Mouse (Mus musculus): ENCODE results near the gene Wfdc5. TPM values are rescaled to one million over a fixed set of nuclear protein-coding genes. Genes with fewer than 3 reads are reported as not detected.

Wfdc5 gene
- total RNA-seq, 2 experiments from 2014 or later, result not detected

GRCm38 (mm10) chr2:164174649-164175395 is 7.7 kb downstream of the Wfdc5 start:
- DNase-seq (ENCODE audit: low spot score in 2 of 2), result peak; percentile 29 to 43

- DNase-seq (ENCODE audit: low spot score in 2 of 2), result no peak
These were observed 9.1 kb downstream of the Wfdc5 start for GRCm38 (mm10) chr2:164173394-164173793.

GRCm38 (mm10) chr2:164170902-164171301 is 11.6 kb downstream of the Wfdc5 start, which contains the start of gene Kcns1:
Kcns1 (minus strand) TSS chr2:164171113.
- no peak for DNase-seq (ENCODE audit: low spot score in 2 of 2)

- DNase-seq (ENCODE audit: low spot score in 2 of 2), result no peak
These were observed 12.2 kb downstream of the Wfdc5 start for GRCm38 (mm10) chr2:164170326-164170725.

GRCm38 (mm10) chr2:164168571-164168946 is 14.0 kb downstream of the Wfdc5 start:
- peak in 1 of 2 experiments; percentile 45 for DNase-seq (ENCODE audit: low spot score in 2 of 2)

GRCm38 (mm10) chr2:164167752-164168570 is 14.6 kb downstream of the Wfdc5 start:
- peak; percentile 31 to 46 for DNase-seq (ENCODE audit: low spot score in 2 of 2)

GRCm38 (mm10) chr2:164164941-164165340 is 17.6 kb downstream of the Wfdc5 start:
- no peak for DNase-seq (ENCODE audit: low spot score in 2 of 2)

GRCm38 (mm10) chr2:164161515-164162055 is 21.0 kb downstream of the Wfdc5 start:
- no peak for DNase-seq (ENCODE audit: low spot score in 2 of 2)

GRCm38 (mm10) chr2:164158838-164159237 is 23.7 kb downstream of the Wfdc5 start:
- no peak for DNase-seq (ENCODE audit: low spot score in 2 of 2)

- DNase-seq (ENCODE audit: low spot score in 2 of 2), result no peak
These were observed 26.4 kb downstream of the Wfdc5 start for GRCm38 (mm10) chr2:164156158-164156557.

GRCm38 (mm10) chr2:164154007-164154406 is 28.5 kb downstream of the Wfdc5 start:
- DNase-seq (ENCODE audit: low spot score in 2 of 2), result no peak

GRCm38 (mm10) chr2:164152341-164152740 is 30.2 kb downstream of the Wfdc5 start:
- DNase-seq (ENCODE audit: low spot score in 2 of 2), result no peak

- DNase-seq (ENCODE audit: low spot score in 2 of 2), result no peak
These were observed 32.3 kb downstream of the Wfdc5 start for GRCm38 (mm10) chr2:164150086-164150760.

- DNase-seq (ENCODE audit: low spot score in 2 of 2), result no peak
These were observed 36.0 kb downstream of the Wfdc5 start for GRCm38 (mm10) chr2:164146556-164146955.

- DNase-seq (ENCODE audit: low spot score in 2 of 2), result no peak
These were observed 38.0 kb downstream of the Wfdc5 start for GRCm38 (mm10) chr2:164144541-164144940.

GRCm38 (mm10) chr2:164144025-164144424 is 38.5 kb downstream of the Wfdc5 start:
- no peak for DNase-seq (ENCODE audit: low spot score in 2 of 2)

GRCm38 (mm10) chr2:164142021-164142420 is 40.5 kb downstream of the Wfdc5 start:
- DNase-seq (ENCODE audit: low spot score in 2 of 2), result peak; percentile 30 to 33

GRCm38 (mm10) chr2:164137754-164138153 is 44.8 kb downstream of the Wfdc5 start:
- DNase-seq (ENCODE audit: low spot score in 2 of 2), result no peak

- DNase-seq (ENCODE audit: low spot score in 2 of 2), result no peak
These were observed 46.1 kb downstream of the Wfdc5 start for GRCm38 (mm10) chr2:164136393-164136792.

GRCm38 (mm10) chr2:164135367-164135766 is 47.2 kb downstream of the Wfdc5 start:
- DNase-seq (ENCODE audit: low spot score in 2 of 2), result no peak

- peak; percentile 42 to 52 for DNase-seq (ENCODE audit: low spot score in 2 of 2)
These were observed 48.0 kb downstream of the Wfdc5 start for GRCm38 (mm10) chr2:164134563-164134962.
